ENCODE assay signal across 8 mouse cellular contexts in the genomic region with DNA sequence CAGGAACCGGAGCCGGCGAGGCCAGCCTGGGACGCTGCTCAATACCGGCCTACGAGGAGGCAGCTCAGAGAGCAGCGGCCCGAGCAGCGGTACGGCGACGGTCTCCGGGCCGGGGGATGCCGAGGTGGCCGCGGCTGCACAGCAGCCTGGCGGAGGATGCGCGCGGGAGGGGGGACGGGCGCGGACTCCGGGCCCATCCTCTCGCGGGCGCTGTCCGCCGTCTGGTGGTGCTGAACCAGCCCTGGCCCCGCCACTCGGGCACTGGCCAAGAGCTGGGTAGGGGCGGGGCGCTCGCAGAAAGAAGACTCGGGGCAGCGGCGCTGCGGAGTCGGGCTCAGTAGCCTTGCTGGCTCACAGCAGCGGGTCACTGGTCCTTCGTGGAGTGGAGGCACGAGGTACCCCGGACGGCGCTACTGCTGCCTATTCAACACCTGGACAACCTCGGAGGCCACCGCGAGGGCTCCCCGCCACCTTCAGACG. TPM values are rescaled to one million over a fixed set of nuclear protein-coding genes. Genes with fewer than 3 reads are reported as not detected.
DNase-seq lines count a peak whose midpoint lies in the region; ATAC-seq and TF ChIP-seq lines count a peak whose summit lies in the region.

No protein-coding gene starts in this region.

- peak; percentile 91 for ATAC-seq in lung, embryonic 14.5 days (ENCODE audit: insufficient read depth)

- H3K9me3 ChIP-seq in lung, embryonic 14.5 days (ENCODE audit: low read depth, low read length), result no peaks in the 10 kb centered on the region

- peak; percentile 78 for DNase-seq in ES-CJ7 (ENCODE audit: low read depth, low spot score)
- DNase-seq in cerebellum, adult 2 months, result peak; percentile 83 to 85
- peak; percentile 79 for DNase-seq in forelimb bud, embryonic 11.5 days (ENCODE audit: low read depth, low spot score)
- DNase-seq in heart, postnatal 4 days, result peak; percentile 96
- DNase-seq in layer of hippocampus, adult 18-20 months (ENCODE audit: low spot score in 2 of 2), result peak; percentile 32 to 63
- DNase-seq in lung, embryonic 14.5 days, result peak; percentile 95
- DNase-seq in thymus, adult 18-20 months, result peak; percentile 46 to 47

- H3K4me2 ChIP-seq in lung, embryonic 14.5 days, result peak overlapping the region; percentile 100

- TF ChIP-seq CTCF in cerebellum, adult 2 months (IDR thresholded peaks at IDR 0.05; ENCODE audit: borderline replicate concordance, insufficient read depth, low read depth, low read length), result no peak
- TF ChIP-seq CTCF in lung, embryonic 14.5 days (IDR thresholded peaks at IDR 0.05; ENCODE audit: low read depth), result no peak
- TF ChIP-seq CTCF in olfactory bulb, adult 2 months (IDR thresholded peaks at IDR 0.05; ENCODE audit: insufficient read depth, low read depth, low read length), result no peak

- TF ChIP-seq POLR2A in cerebellum, adult 2 months (IDR thresholded peaks at IDR 0.05; ENCODE audit: borderline replicate concordance, insufficient read depth, low read length), result 0 out of 2 replicates have a peak, but pooled peaks have one; percentile 43
- no peak; the same call in 1 of the 2 replicates for TF ChIP-seq POLR2A in olfactory bulb, adult 2 months (IDR thresholded peaks at IDR 0.05; ENCODE audit: insufficient read depth, low read depth, low read length)

- H3K27ac ChIP-seq in cerebellum, adult 2 months (ENCODE audit: insufficient read depth, low read length), result peak overlapping the region; percentile 15
- peak overlapping the region; percentile 18; the same call in 1 of the 2 replicates for H3K27ac ChIP-seq in lung, embryonic 14.5 days (ENCODE audit: low read depth)
- H3K27ac ChIP-seq in olfactory bulb, adult 2 months (ENCODE audit: insufficient read depth, low read depth, low read length), result no peak overlapping the region

- H3K36me3 ChIP-seq in lung, embryonic 14.5 days (ENCODE audit: insufficient read depth), result no peaks in the 10 kb centered on the region

- WGBS in cerebellum, adult 2 months, result under 1% methylated on average over 51 of the region's 51 CpGs
- 0% methylated on average over 51 of the region's 51 CpGs for WGBS in lung, embryonic 14.5 days
- under 1% methylated on average over 49 of the region's 51 CpGs for WGBS in olfactory bulb, adult 2 months

- H3K4me1 ChIP-seq in cerebellum, adult 2 months (ENCODE audit: control insufficient read depth, insufficient read depth, low read length), result peaks cover 11% of the 10 kb centered on the region
- H3K4me1 ChIP-seq in lung, embryonic 14.5 days (ENCODE audit: insufficient read depth), result peaks cover 8% of the 10 kb centered on the region; the same call in 1 of the 2 replicates
- H3K4me1 ChIP-seq in olfactory bulb, adult 2 months (ENCODE audit: control insufficient read depth, insufficient read depth, low read length), result peaks cover 32% of the 10 kb centered on the region

- peak overlapping the region; percentile 79 for H3K4me3 ChIP-seq in cerebellum, adult 2 months (replicated peaks; ENCODE audit: insufficient read depth, low read depth, low read length)
- H3K4me3 ChIP-seq in lung, embryonic 14.5 days (ENCODE audit: low read depth, low read length), result peak overlapping the region; percentile 55
- peak overlapping the region; percentile 54 for H3K4me3 ChIP-seq in olfactory bulb, adult 2 months (ENCODE audit: insufficient read depth, low read depth, low read length)

- H3K9ac ChIP-seq in lung, embryonic 14.5 days, result no peak overlapping the region

- H3K27me3 ChIP-seq in cerebellum, adult 2 months (ENCODE audit: control insufficient read depth, insufficient read depth, low read length), result no peaks in the 10 kb centered on the region
- H3K27me3 ChIP-seq in lung, embryonic 14.5 days (ENCODE audit: insufficient read depth, low read length), result peaks cover 55% of the 10 kb centered on the region

RNA-seq across cellular contexts. Expression of a gene that starts 0.3 kb away (rescaled TPM):
- 19.4 and 23.3 TPM in 2 replicates for polyA plus RNA-seq in cerebellum, adult 2 months (2012; rRNA removed)
- total RNA-seq in heart, postnatal 4 days (2021), result under 1 TPM; 0.20 to 0.33 TPM
- total RNA-seq in layer of hippocampus, adult 18-20 months (2021), result 1 to 10 TPM; 1.2 to 1.7 TPM
- polyA plus RNA-seq in lung, embryonic 14.5 days (2014; fragmentation: Nextera tagmentation; extraction: Ambion mirVana), result 0.70 and 1.0 TPM in 2 replicates
- polyA plus RNA-seq in olfactory bulb, adult 2 months (2012; ENCODE audit: insufficient read depth, insufficient read length, low replicate concordance, missing spikeins), result not detected in 2 replicates

RNA-seq across cellular contexts. Expression of a gene that starts 41.6 kb away (rescaled TPM):
- polyA plus RNA-seq in cerebellum, adult 2 months (2012; rRNA removed), result 1.2 and 1.3 TPM in 2 replicates
- 1 to 10 TPM; 1.0 to 1.7 TPM for total RNA-seq in heart, postnatal 4 days (2021)
- 1 to 10 TPM; 1.0 to 1.1 TPM for total RNA-seq in layer of hippocampus, adult 18-20 months (2021)
- polyA plus RNA-seq in lung, embryonic 14.5 days (2014; fragmentation: Nextera tagmentation; extraction: Ambion mirVana), result 16.8 and 20.5 TPM in 2 replicates
- not detected in 2 replicates for polyA plus RNA-seq in olfactory bulb, adult 2 months (2012; ENCODE audit: insufficient read depth, insufficient read length, low replicate concordance, missing spikeins)

Comparison
In these comparisons a context has a peak if more than half of its experiments do, and no peak if none do; other contexts are left out.
1. RNA of a gene that starts 0.3 kb away (polyA plus RNA-seq): 19.4 to 23.3 TPM in cerebellum, adult 2 months; 0.70 to 1.0 TPM in lung, embryonic 14.5 days and not detected in olfactory bulb, adult 2 months; every median in the first group is over 10 times any median in the second.
2. Peak in every context shown above with its lines, with median percentiles within 50 percentile points of each other: DNase-seq and H3K4me3 ChIP-seq.